Mouse (Mus musculus) embryonic fibroblast, embryonic 13.5 days (primary cell): ENCODE data around the gene Gm128. TPM values are rescaled to one million over a fixed set of nuclear protein-coding genes. Genes with fewer than 3 reads are reported as not detected.

ENCODE experiments used
- H3K27ac ChIP-seq: 2 replicates; pipeline ENCODE4 v1.5.1; 2012; ENCODE audit warnings: low read length, control low read depth, inconsistent platforms; ENCODE audit not compliant: insufficient read depth
- H3K4me1 ChIP-seq: 2 replicates; pipeline ENCODE4 v1.6.1; 2011; ENCODE audit warnings: low read length; ENCODE audit not compliant: control insufficient read depth, insufficient read depth
- H3K4me3 ChIP-seq: 2 replicates; pipeline ENCODE4 v1.5.1; 2011; ENCODE audit warnings: mild to moderate bottlenecking, control low read depth, low read length; ENCODE audit not compliant: insufficient read depth
- CTCF ChIP-seq: IDR thresholded peaks from 2 replicates; pipeline ENCODE4 v1.5.1; 2011; ENCODE audit warnings: mild to moderate bottlenecking, control low read depth, low read length, moderate library complexity, borderline replicate concordance; ENCODE audit not compliant: insufficient read depth
- POLR2A ChIP-seq: IDR thresholded peaks from 2 replicates; pipeline ENCODE4 v1.6.1; 2011; ENCODE audit warnings: low read depth, mild to moderate bottlenecking, control low read depth, low read length, moderate library complexity
- polyA plus RNA-seq: library from polyadenylated mRNA; stranded (reverse); fragments of >200 nt; gene quantifications from 2 replicates; pipeline ENCODE4 v1.2.4, GENCODE M21; 2011; ENCODE audit warnings: low read depth; ENCODE audit not compliant: missing spikeins, insufficient read length

Gene Gm128
- polyA plus RNA-seq, 1 experiment = not detected

DNA sequence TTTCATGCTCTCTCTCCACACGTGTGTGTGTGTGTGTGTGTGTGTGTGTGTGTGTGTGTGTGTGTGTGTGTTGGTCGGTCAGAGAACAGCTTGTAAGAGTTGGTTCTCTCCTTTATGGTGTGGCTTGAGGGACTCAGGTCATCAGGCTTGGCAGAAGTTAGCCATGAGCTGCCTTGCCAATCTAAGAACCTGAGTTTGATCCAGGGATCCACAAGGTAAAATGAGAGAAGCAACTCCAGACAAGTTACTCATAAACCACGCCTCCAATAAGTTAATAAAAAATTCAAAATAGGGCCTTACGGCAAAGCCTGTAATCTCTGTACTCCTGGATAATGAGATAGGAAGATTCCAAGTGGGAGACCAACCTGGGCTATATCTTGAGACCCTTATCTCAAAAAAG lies 33.1 kb downstream of the Gm128 start:
- H3K4me3 ChIP-seq = no peak overlapping the region
- no peak for TF ChIP-seq CTCF
- no peak for TF ChIP-seq POLR2A
- no peak overlapping the region for H3K27ac ChIP-seq
- H3K4me1 ChIP-seq = no peaks in the 10 kb centered on the region

DNA sequence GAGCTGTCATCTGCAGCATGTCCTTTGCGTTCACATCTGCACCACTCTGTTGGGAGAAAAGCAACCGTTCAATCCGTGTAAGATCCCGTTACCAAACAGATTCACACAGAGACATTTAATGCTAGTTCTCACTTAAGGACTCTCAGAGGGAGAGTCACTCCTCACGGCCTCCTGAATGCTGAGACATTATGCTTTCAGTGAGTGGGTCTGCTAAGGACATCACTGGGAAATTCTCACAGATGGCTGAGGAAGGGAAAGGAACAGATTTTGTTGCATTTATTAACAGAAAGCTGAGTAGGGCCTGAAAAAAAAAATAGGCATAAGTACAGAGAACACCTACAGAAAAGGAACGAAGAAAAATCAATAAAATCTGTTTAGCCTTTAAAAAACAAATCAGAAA lies 37.5 kb downstream of the Gm128 start:
- TF ChIP-seq CTCF = no peak
- no peak for TF ChIP-seq POLR2A
- Histone ChIP-seq H3K4me1 (no peaks in the 10 kb centered on the region), H3K27ac (no peak overlapping the region), H3K4me3 (no peak overlapping the region)

- H3K4me3 ChIP-seq = no peak overlapping the region
- TF ChIP-seq CTCF (no peak), POLR2A (no peak)
- H3K27ac ChIP-seq = no peak overlapping the region
- no peaks in the 10 kb centered on the region for H3K4me1 ChIP-seq
These were observed 40.8 kb downstream of the Gm128 start for GRCm38 (mm10) chr3:95200562-95200961.

- Histone ChIP-seq H3K4me1 (peaks cover 2% of the 10 kb centered on the region; the same call in 1 of the 2 replicates), H3K27ac (no peak overlapping the region), H3K4me3 (no peak overlapping the region)
- no peak for TF ChIP-seq POLR2A
- TF ChIP-seq CTCF = no peak
These were observed 41.3 kb downstream of the Gm128 start for GRCm38 (mm10) chr3:95200132-95200531.

DNA sequence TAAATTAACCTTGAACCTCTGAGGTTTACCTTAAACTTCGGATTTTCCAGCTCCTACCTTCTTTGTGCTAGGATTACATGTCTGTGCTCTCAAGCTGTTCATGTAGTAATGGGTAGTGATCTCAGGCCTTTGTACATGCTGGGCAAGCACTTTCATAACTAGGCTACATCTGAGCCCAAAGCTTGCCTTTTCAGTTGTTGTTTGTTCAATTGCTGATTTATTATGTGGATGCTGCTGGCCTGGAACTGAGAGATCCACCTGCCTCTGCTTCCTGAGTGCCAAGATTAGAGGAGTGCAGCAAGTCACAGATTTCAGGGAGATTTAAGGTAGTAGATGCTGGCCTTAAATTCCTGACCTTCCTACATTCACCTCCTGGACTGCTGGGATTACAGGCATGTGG lies 42.3 kb downstream of the Gm128 start:
- no peak overlapping the region for H3K27ac ChIP-seq
- TF ChIP-seq CTCF (no peak), POLR2A (no peak)
- peaks cover 4% of the 10 kb centered on the region; the same call in 1 of the 2 replicates for H3K4me1 ChIP-seq
- no peak overlapping the region for H3K4me3 ChIP-seq

DNA sequence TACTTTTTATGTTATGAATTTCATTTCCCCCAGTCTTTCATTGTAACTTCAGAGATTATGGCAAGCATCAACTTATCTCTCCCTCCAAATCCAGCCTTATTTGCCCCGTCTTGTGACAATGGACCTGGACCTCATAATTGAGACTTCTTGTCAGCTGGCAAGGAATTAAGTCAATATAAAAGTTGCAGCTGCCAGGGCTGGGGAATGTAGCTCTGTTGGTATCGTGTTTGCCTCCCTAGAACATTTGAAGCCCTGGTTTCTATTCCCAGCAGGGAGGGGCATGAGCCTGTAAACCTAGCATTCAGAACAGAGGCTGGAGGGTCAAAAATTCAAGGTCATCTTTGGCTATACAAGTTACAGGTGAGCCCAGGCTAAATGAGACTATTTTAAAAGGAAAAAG lies 45.6 kb downstream of the Gm128 start:
- H3K4me3 ChIP-seq = no peak overlapping the region
- H3K27ac ChIP-seq = no peak overlapping the region
- peaks cover 6% of the 10 kb centered on the region for H3K4me1 ChIP-seq
- TF ChIP-seq POLR2A (no peak), CTCF (no peak)

DNA sequence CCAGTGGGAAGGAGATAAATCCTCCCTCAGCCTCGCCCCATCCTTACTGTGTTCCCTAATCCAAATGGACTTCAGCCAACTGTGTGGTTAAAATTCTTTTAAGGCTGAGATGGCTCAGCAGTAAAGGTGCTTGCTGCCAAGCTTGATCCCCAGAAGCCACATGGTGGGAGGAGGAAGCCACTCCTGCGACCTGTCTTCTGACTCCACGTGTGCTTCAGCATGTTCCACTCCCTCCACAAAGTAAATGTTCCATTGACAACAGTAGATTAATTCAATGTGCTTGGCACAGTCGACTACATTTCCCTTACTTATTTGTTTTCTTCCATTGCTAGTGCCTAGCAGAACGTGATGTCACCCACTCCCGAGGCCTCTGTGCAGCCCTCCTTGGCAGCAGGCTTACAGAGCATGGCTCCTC lies 46.7 kb downstream of the Gm128 start:
- H3K4me1 ChIP-seq = peaks cover 6% of the 10 kb centered on the region
- TF ChIP-seq CTCF (no peak), POLR2A (no peak)
- no peak overlapping the region for H3K27ac ChIP-seq
- H3K4me3 ChIP-seq = no peak overlapping the region

Other genes with a start within 250 kb of the Gm128 start
- gene Zfp687, start 226.2 kb downstream of the Gm128 start, polyA plus RNA-seq = 18.4 and 20.2 TPM in 2 replicates
- gene Psmd4, start 199.0 kb downstream of the Gm128 start, polyA plus RNA-seq = 234 and 248 TPM in 2 replicates
- gene Pip5k1a, start 134.7 kb downstream of the Gm128 start, polyA plus RNA-seq = 73.5 and 78.1 TPM in 2 replicates
- 37.2 and 40.4 TPM in 2 replicates for gene Vps72, start 130.6 kb downstream of the Gm128 start, polyA plus RNA-seq
- not detected in 2 replicates for gene Tmod4, start 117.1 kb downstream of the Gm128 start, polyA plus RNA-seq
- 43.5 and 51.5 TPM in 2 replicates for gene Scnm1, start 107.6 kb downstream of the Gm128 start, polyA plus RNA-seq
- 5.4 and 5.6 TPM in 2 replicates for gene Lysmd1, start 107.5 kb downstream of the Gm128 start, polyA plus RNA-seq
- 0.47 TPM in 1 of 2 replicates, not detected in the other for gene Tnfaip8l2, start 99.2 kb downstream of the Gm128 start, polyA plus RNA-seq
- gene Sema6c, start 81.1 kb downstream of the Gm128 start, polyA plus RNA-seq = 5.9 and 8.6 TPM in 2 replicates
- 16.1 and 22.7 TPM in 2 replicates for gene Gabpb2, start 23.7 kb downstream of the Gm128 start, polyA plus RNA-seq
- gene Cdc42se1, start 12.9 kb downstream of the Gm128 start, polyA plus RNA-seq = 65.4 and 67.4 TPM in 2 replicates
- gene Mllt11, start 9.4 kb downstream of the Gm128 start, polyA plus RNA-seq = 33.0 and 44.0 TPM in 2 replicates
- not detected in 2 replicates for gene Bnipl, start 9.6 kb upstream of the Gm128 start, polyA plus RNA-seq
- 25.5 and 26.9 TPM in 2 replicates for gene Mindy1, start 39.7 kb upstream of the Gm128 start, polyA plus RNA-seq
- 22.2 and 22.9 TPM in 2 replicates for gene Prune1, start 40.5 kb upstream of the Gm128 start, polyA plus RNA-seq
- 0.79 and 1.2 TPM in 2 replicates for gene Anxa9, start 65.6 kb upstream of the Gm128 start, polyA plus RNA-seq
- gene Cers2, start 73.2 kb upstream of the Gm128 start, polyA plus RNA-seq = 159 and 178 TPM in 2 replicates
- gene Setdb1, start 115.6 kb upstream of the Gm128 start, polyA plus RNA-seq = 28.6 and 34.3 TPM in 2 replicates
- not detected in 2 replicates for gene 4930558C23Rik, start 161.2 kb upstream of the Gm128 start, polyA plus RNA-seq
- gene Arnt, start 192.8 kb upstream of the Gm128 start, polyA plus RNA-seq = 56.8 and 72.1 TPM in 2 replicates